Mouse (Mus musculus) forebrain, embryonic 10.5 days (tissue): Measurements from ENCODE around the gene Myo7a. TPM values are rescaled to one million over a fixed set of nuclear protein-coding genes. Genes with fewer than 3 reads are reported as not detected.

Source experiments
- DNase-seq: peaks from one replicate; pipeline ENCODE4 v3.0.0-alpha.2; 2017; ENCODE audit warnings: low spot score; ENCODE audit errors: extremely low spot score
- H3K27ac ChIP-seq: fragments of 300-500 bp; sonication (generic); 2 replicates; pipeline ENCODE4 v1.5.1; 2016; ENCODE audit warnings: mild to moderate bottlenecking
- H3K27me3 ChIP-seq: fragments of 300-500 bp; sonication (generic); 2 replicates; pipeline ENCODE4 v1.6.1; 2016; ENCODE audit warnings: mild to moderate bottlenecking; ENCODE audit not compliant: poor library complexity, severe bottlenecking
- H3K36me3 ChIP-seq: fragments of 300-500 bp; sonication (generic); replicated peaks from 2 replicates; pipeline ENCODE4 v1.6.1; 2016; ENCODE audit warnings: mild to moderate bottlenecking, moderate library complexity
- H3K4me1 ChIP-seq: fragments of 300-500 bp; sonication (generic); 2 replicates; pipeline ENCODE4 v1.6.1; 2016
- H3K4me3 ChIP-seq: fragments of 300-500 bp; sonication (generic); 2 replicates; pipeline ENCODE4 v1.5.1; 2016; ENCODE audit warnings: mild to moderate bottlenecking, moderate library complexity
- H3K9me3 ChIP-seq: fragments of 300-500 bp; sonication (generic); 2 replicates; pipeline ENCODE4 v1.6.1; 2016; ENCODE audit warnings: mild to moderate bottlenecking, moderate library complexity
- WGBS: fragments of 180-500 bp; shearing (Covaris S2); methylation state at CpG from one replicate; pipeline ENCODE4 v1.1.7; 2016; 5-methylcytosine and 5-hydroxymethylcytosine counted together
- polyA plus RNA-seq: library from polyadenylated mRNA; unstranded; fragments of >200 nt; fragmentation: Nextera tagmentation; extraction: Ambion mirVana; gene quantifications from 2 replicates; pipeline ENCODE4 v1.2.1, GENCODE M21; 2016

Gene Myo7a
- polyA plus RNA-seq, 1 experiment from 2014 or later, result 20.8 TPM

- Histone ChIP-seq H3K4me1 (peaks cover 15% of the 10 kb centered on the region), H3K27ac (no peak overlapping the region), H3K27me3 (peaks cover 44% of the 10 kb centered on the region), H3K9me3 (no peaks in the 10 kb centered on the region), H3K36me3 (no peaks in the 10 kb centered on the region), H3K4me3 (no peak overlapping the region)
- WGBS, result 87% methylated on average over 4 of the region's 4 CpGs
- no peak for DNase-seq
Observed at GRCm38 (mm10) chr7:98109771-98110170, 9.6 kb downstream of the Myo7a start.

DNA sequence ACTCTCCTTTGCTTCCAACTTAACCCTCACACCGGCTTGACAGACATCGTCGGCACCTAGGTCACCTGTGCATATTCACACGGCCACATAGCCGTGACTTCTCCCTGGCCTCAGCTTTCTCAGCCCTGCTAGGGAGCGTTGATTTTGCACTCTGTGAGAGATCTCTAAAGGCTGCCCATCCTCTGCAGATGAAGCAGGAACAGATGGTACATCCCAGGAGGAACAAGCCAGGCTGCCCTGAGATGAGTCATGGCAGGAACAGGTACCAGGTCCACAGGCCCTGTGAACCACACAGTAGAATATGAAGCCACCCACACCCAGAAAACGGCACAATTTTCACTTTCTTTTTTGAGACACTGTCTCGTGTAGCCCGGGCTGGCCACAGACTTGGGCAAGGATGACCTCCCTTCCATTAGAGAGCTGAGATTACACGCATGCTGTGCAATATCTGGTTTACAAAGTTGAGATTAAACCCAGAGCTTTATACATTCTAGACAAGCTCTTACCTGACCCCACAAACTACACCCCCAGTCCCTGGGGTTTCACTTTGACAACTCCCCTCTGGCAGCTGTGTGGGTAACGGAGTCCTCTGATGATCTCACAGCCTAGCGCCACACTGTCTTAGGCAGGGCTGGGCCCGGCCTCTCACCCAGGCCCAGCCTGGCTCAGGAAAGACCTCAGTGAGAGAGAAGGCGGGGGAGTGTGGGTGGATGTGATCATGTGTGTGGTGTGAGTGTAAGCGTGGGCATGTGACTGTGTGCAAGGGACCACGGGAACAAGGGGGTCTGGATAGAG, 10.5 kb downstream of the Myo7a start:
- H3K27ac ChIP-seq, result no peak overlapping the region
- peaks cover 44% of the 10 kb centered on the region for H3K27me3 ChIP-seq
- H3K36me3 ChIP-seq, result no peaks in the 10 kb centered on the region
- no peaks in the 10 kb centered on the region for H3K9me3 ChIP-seq
- 88% methylated on average over 16 of the region's 16 CpGs for WGBS
- H3K4me1 ChIP-seq, result peaks cover 20% of the 10 kb centered on the region
- no peak for DNase-seq
- no peak overlapping the region for H3K4me3 ChIP-seq

GRCm38 (mm10) chr7:98106272-98106671, 13.1 kb downstream of the Myo7a start:
- Histone ChIP-seq H3K27ac (no peak overlapping the region), H3K4me1 (peaks cover 30% of the 10 kb centered on the region), H3K4me3 (no peak overlapping the region), H3K36me3 (no peaks in the 10 kb centered on the region), H3K27me3 (peaks cover 23% of the 10 kb centered on the region), H3K9me3 (no peaks in the 10 kb centered on the region)
- WGBS, result 90% methylated on average over 7 of the region's 7 CpGs
- no peak for DNase-seq

DNA sequence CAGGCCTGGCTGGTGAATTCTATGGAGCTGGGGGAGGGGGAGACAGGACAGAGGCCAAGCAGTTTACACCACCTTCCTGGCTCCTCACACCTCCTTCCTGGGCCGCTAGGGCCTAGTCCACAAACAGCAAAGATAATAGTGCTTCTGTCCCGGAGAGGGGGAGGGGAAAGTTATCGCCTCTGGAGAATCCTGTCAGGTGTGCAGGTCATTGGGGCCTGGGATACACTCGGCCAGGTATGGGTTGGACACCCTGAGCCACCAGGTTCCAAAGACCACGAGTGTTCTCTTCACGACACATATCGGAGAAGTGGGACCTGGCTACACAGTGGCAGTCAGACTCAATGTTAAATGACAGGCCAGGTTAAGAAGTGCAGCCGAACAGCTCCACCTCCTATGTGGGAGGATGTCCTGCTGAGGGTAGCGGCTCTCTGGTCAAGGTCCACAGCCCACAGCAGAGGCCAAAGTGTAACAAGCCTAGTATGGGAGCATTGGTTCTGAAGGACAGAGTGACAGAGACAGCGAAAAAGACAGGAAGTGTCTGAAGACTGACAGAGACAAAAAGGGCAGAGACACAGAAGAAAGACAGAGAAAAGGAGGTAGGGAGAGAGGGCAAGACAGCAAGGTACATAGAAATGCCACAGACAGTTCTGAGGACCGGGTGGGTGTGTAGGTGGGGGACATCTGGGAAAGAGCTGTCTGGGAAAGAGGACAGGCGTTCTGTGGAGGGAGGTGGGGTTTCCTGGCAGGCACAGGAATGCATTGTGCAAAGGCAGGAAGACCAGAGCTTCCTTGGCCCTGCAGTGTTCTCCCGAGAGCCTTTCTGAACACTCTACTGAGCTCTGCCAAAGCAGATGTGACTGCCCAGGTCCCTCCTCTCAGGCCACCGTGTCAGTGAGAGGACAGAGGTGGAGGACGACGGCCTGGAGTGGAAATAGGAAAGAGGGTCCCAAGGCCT, 14.6 kb downstream of the Myo7a start:
- Histone ChIP-seq H3K27ac (peak overlapping the region; percentile 8; the same call in 1 of the 2 replicates), H3K4me3 (no peak overlapping the region), H3K36me3 (no peaks in the 10 kb centered on the region), H3K9me3 (no peaks in the 10 kb centered on the region), H3K4me1 (peaks cover 24% of the 10 kb centered on the region), H3K27me3 (peaks cover 8% of the 10 kb centered on the region)
- 69% methylated on average over 16 of the region's 16 CpGs for WGBS
- no peak for DNase-seq

GRCm38 (mm10) chr7:98103942-98104292, 15.4 kb downstream of the Myo7a start:
- no peak for DNase-seq
- H3K27me3 ChIP-seq, result no peaks in the 10 kb centered on the region
- no peaks in the 10 kb centered on the region for H3K9me3 ChIP-seq
- WGBS, result 84% methylated on average over 5 of the region's 5 CpGs
- H3K4me3 ChIP-seq, result no peak overlapping the region
- H3K27ac ChIP-seq, result 0 out of 2 replicates have a peak overlapping the region, but pooled peaks have one; percentile 87
- peaks cover 24% of the 10 kb centered on the region for H3K4me1 ChIP-seq
- H3K36me3 ChIP-seq, result no peaks in the 10 kb centered on the region

DNA sequence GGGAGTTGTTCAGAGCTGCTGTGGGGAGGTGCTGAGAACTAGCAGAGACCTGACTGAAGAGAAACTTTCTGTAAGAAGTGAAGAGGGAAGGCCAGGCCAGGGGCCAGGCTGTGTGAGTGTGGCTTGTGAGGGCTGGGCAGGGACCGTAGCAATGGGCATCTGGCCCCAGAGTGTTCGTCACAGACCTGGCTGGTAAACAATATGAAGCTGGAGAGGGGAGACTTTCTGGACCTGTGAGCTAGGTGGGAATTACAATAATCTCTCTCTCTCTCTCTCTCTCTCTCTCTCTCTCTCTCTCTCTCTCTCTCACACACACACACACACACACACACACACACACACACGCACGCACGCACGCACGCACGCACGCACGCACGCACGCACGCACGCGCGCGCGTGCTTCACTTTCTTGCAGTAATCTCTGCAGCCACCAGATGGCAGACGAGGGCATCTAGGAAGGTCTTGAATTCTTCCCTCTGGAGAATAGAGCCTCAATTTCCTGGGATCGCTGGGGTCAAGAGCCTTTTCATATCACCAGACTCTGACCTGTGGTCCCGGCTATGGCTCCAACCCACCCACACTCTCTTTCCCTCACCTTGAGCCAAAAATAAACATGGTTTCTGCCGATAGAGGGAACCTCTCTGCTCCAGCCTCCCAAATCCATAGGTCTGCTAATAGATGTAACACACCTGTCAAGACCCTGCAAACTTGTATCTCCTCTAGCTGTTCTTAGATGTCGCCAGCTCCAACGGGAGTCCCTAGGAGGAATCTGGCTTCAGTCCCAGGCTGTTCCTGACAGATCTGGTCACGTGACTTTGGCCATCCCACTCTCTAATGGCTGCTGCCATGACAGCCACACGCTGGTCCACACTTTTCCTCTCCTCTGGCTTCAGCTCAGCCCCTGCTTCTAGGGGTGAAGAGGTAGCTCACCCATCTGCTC, 16.1 kb downstream of the Myo7a start:
- WGBS, result 39% methylated on average over 10 of the region's 26 CpGs
- Histone ChIP-seq H3K36me3 (peaks cover under 1% of the 10 kb centered on the region; the same call in 1 of the 2 replicates), H3K9me3 (no peaks in the 10 kb centered on the region), H3K27ac (peak overlapping the region; percentile 87), H3K4me1 (peaks cover 24% of the 10 kb centered on the region), H3K4me3 (peak overlapping the region; percentile 45), H3K27me3 (no peaks in the 10 kb centered on the region)
- DNase-seq, result peak; percentile 84

GRCm38 (mm10) chr7:98102488-98102887, 16.8 kb downstream of the Myo7a start:
- Histone ChIP-seq H3K4me1 (peaks cover 24% of the 10 kb centered on the region), H3K27me3 (no peaks in the 10 kb centered on the region), H3K27ac (peak overlapping the region; percentile 87), H3K4me3 (peak overlapping the region; percentile 45), H3K36me3 (peaks cover 8% of the 10 kb centered on the region), H3K9me3 (peaks cover 1% of the 10 kb centered on the region)
- WGBS, result 92% methylated on average over 11 of the region's 11 CpGs
- DNase-seq, result no peak

DNA sequence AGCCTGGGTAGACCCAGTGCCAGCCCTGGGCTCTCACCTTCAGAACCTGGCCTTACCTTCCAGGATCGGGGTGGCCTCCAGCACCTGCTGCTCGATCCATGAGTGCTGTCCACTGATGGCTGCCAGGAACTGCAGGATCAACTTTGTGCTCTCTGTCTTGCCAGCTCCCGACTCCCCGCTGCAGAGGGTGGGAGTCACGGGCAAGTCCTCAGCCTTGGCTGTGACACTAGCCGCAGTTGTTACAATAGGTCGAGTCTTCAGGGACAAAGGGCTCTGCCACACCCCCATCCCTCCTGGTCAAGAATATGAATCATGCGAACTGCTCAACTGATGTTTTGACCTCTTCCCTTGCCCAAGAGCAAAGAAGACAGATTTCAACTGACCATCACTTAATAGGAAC, 21.8 kb downstream of the Myo7a start:
- WGBS, result 95% methylated on average over 8 of the region's 8 CpGs
- Histone ChIP-seq H3K27ac (no peak overlapping the region), H3K36me3 (peaks cover 24% of the 10 kb centered on the region), H3K9me3 (peaks cover 9% of the 10 kb centered on the region), H3K4me3 (no peak overlapping the region), H3K27me3 (no peaks in the 10 kb centered on the region), H3K4me1 (peaks cover 5% of the 10 kb centered on the region)
- no peak for DNase-seq

- Histone ChIP-seq H3K27ac (no peak overlapping the region), H3K4me3 (no peak overlapping the region), H3K27me3 (no peaks in the 10 kb centered on the region), H3K9me3 (peaks cover 9% of the 10 kb centered on the region), H3K4me1 (no peaks in the 10 kb centered on the region), H3K36me3 (peaks cover 32% of the 10 kb centered on the region)
- WGBS, result 90% methylated on average over 4 of the region's 4 CpGs
- DNase-seq, result no peak
Observed at GRCm38 (mm10) chr7:98095852-98096251, 23.5 kb downstream of the Myo7a start.

- no peak for DNase-seq
- 53% methylated on average over 2 of the region's 2 CpGs for WGBS
Observed at GRCm38 (mm10) chr7:98086346-98086745, 33.0 kb downstream of the Myo7a start.

GRCm38 (mm10) chr7:98085314-98085713, 34.0 kb downstream of the Myo7a start:
- Histone ChIP-seq H3K4me3 (no peak overlapping the region), H3K36me3 (peaks cover 9% of the 10 kb centered on the region), H3K4me1 (peaks cover 36% of the 10 kb centered on the region), H3K27ac (0 out of 2 replicates have a peak overlapping the region, but pooled peaks have one; percentile 30), H3K27me3 (no peaks in the 10 kb centered on the region), H3K9me3 (no peaks in the 10 kb centered on the region)
- DNase-seq, result no peak
- WGBS, result 73% methylated on average over 7 of the region's 7 CpGs

More at GRCm38 (mm10) chr7:98086346-98086745, 33.0 kb downstream of the Myo7a start:
- Histone ChIP-seq H3K27me3 (no peaks in the 10 kb centered on the region), H3K9me3 (no peaks in the 10 kb centered on the region), H3K27ac (no peak overlapping the region), H3K4me3 (no peak overlapping the region), H3K4me1 (peaks cover 36% of the 10 kb centered on the region), H3K36me3 (0 out of 2 replicates have a peak, but pooled peaks cover 1% of the 10 kb centered on the region)
